Mouse (Mus musculus) small intestine, adult 2 months (tissue): ENCODE data around the gene St7l.

Experiments used
- CTCF ChIP-seq: fragments of 200-500 bp; IDR thresholded peaks from 2 replicates; pipeline ENCODE4 v1.5.1; 2012; ENCODE audit warnings: low read depth, mild to moderate bottlenecking, control low read depth, inconsistent platforms, low read length, moderate library complexity, mixed read lengths; ENCODE audit not compliant: insufficient replicate concordance, insufficient read length; ENCODE audit errors: extremely low read depth
- POLR2A ChIP-seq: fragments of 200-500 bp; IDR thresholded peaks from 2 replicates; pipeline ENCODE4 v1.6.1; 2012; ENCODE audit warnings: low read depth, mild to moderate bottlenecking, control low read depth, inconsistent platforms, low read length, moderate library complexity

GRCm38 (mm10) chr3:104914986-104915385 is 51.2 kb downstream of the St7l start:
- TF ChIP-seq CTCF, result no peak
- TF ChIP-seq POLR2A, result no peak
